Mouse (Mus musculus): ENCODE measurements around the gene Cck.

The Cck gene

DNA sequence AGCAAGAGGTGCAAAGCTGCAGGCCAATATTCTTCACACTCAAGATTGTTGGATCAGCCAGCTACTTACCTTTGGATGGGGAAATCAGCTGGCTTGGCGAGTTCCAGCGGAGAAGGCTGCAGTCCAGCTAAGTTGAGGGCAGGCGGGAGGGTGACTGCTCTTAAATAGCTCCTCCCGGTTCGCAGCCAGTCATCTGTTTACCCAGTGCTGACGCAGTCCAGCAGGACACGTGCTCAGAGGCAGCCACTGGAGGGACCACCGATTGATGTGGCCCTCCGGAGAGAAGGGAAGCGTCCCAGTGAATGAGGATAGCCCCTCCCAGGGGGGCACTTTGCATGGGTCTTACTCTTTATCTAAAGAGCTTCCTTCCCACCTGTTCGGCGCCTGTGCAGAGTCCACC is at the start of gene Cck:
Gene Cck (minus strand): TSS at position 166 of the 400 bp plus-strand sequence.
- peak; percentile 19 for DNase-seq (ENCODE audit: low spot score)

GRCm38 (mm10) chr9:121541530-121541929 is 46.0 kb upstream of the Cck start:
- DNase-seq (ENCODE audit: low spot score), result no peak

GRCm38 (mm10) chr9:121532626-121533025 is 37.1 kb upstream of the Cck start:
- DNase-seq (ENCODE audit: low spot score), result no peak

- no peak for DNase-seq (ENCODE audit: low spot score)
These were observed 33.3 kb upstream of the Cck start for GRCm38 (mm10) chr9:121528605-121529357.

- no peak for DNase-seq (ENCODE audit: low spot score)
These were observed 30.7 kb upstream of the Cck start for GRCm38 (mm10) chr9:121526171-121526570.

- no peak for DNase-seq (ENCODE audit: low spot score)
These were observed 24.6 kb upstream of the Cck start for GRCm38 (mm10) chr9:121520047-121520446.

DNA sequence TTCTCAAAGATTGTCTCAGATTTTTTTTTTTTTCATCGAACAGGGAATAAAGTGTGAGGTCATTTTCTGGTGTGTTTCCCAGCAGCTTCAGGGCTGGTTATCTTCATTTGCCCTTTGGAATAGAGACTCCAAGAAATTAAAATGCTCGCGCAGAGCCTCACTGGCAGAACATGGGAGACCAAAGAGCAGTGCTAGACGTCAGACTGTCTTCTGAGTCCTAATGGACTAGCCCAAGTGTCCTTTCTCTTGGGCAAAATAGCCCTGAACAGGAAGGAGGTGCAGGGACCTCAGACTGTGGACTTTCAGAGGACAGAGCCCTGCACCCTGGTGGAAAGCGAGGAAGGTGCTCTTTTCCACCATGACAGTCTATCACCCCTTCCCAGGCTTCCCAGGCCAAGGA is 19.0 kb upstream of the Cck start:
- no peak for DNase-seq (ENCODE audit: low spot score)

DNA sequence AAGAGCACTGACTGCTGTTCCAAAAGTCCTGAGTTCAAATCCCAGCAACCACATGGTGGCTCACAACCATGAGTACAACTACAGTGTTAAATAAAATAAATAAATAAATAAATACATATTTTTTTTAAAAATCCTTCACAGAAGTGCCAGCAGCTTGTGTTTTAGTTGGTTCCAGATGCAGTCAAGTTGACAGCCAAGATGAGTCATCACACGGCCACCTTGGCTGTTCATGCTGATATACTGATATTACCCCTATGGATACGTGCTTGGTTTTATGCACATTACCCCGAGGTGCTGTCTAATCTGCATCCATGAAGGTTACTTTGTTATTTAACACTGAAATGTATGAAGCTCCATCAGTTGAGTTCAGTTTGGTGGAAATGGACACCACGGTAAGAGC is 16.4 kb upstream of the Cck start:
- DNase-seq (ENCODE audit: low spot score), result no peak

DNA sequence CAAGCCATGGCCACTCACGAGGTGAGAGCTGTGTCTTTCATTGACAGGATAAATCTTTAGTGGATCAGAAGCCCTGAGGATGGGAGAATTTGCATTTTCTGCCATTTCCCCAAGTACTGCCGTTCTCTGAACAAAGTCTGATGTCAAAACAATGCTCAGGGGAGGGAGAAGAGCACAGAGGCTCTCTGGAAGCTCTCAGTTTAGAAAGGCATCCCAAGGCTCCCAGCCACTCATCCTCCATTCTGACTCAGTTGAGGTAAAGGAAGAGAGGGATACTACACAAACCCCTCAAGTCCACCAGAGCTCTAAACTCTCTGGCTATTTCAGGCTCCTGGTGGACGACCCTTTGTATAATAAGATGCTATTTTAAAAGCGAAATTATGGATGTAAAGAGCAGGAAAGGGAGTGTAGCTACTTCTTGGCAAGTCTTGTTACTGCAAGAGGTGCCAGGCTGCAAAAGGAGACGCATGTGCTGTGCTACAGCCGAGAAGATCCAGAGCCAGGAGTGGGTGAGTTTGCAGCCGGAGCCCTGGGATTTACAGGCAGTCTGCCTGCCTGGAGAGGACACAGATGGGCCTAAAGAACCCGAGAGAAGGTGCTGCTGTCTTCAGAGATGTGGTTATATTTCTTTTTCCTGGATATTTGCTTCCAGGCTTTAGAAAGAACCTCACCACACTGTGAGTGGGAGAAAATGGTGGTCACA is 11.1 kb upstream of the Cck start:
- no peak for DNase-seq (ENCODE audit: low spot score)

- no peak for DNase-seq (ENCODE audit: low spot score)
These were observed 9.9 kb upstream of the Cck start for GRCm38 (mm10) chr9:121505346-121505745.

DNA sequence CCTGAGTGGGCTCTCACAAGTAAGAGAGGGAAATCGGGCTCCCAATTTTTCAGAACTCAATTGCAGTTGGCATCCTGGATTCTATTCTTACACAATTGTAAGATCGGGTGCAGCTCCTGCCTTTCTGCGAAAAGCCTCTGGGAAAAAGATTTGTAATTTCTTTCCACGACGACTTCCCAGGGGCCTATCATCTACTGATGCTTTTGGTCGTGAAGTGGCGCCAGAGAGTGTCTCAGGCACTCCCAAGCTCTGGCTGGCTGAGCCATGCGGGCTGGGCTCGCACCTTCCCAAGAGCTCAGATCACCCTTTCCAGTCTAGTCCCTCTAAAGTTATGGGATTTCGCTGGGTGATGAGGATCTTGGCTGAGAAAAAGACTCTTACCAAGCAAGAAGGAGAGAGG is 608 bp upstream of the Cck start:
- DNase-seq (ENCODE audit: low spot score), result no peak

- DNase-seq (ENCODE audit: low spot score), result no peak
These were observed 1.3 kb downstream of the Cck start for GRCm38 (mm10) chr9:121494006-121494767.

DNA sequence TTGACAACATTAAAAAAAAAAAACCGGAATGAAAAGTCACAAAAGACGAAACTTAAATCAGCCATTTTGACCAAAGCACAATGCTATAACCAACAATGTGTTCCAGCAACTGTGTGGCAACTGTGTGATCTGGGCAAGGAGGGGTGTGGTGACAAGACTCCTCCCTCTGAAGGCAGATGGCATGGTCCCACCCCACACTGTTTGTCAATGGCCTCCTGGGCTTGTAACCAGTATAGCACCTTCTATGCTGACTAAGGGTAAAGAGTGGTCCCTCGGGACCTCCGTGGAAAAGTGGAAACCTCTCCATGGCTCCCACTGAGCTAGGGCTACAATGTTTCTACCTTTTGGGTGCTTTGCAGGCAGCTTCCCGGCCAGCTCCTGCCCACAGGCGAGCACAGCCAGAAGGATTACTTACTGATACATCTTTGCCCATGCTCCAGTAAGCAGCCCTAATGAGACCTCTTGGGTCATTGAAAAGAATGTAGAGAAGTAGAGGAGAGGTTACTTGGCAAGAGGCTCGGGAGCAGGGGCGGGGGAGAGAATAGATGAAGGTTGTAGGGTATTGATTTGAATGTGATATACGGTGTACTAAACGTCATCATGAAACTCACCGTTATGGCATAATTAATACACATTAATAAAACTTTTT is 3.8 kb downstream of the Cck start:
- no peak for DNase-seq (ENCODE audit: low spot score)

DNA sequence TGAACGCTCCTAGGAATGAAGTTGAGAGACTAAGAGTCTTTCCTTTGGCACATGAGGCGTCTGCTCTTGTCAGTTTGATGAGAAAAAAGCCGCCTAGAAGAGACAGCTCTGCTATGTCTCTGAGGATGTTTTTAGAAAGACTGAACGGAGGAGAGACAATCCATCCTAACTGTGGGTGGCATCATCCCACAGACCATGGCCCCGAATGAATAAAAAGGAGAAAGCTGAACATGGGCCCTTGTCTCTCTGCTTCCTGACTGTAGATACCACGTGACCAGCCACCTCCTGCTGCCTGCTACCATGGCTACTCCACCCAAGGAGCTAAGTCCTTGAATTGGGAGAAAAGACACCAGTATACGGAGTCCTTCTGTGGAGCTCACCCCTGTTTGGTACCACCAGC is 8.3 kb downstream of the Cck start:
- DNase-seq (ENCODE audit: low spot score), result no peak

DNA sequence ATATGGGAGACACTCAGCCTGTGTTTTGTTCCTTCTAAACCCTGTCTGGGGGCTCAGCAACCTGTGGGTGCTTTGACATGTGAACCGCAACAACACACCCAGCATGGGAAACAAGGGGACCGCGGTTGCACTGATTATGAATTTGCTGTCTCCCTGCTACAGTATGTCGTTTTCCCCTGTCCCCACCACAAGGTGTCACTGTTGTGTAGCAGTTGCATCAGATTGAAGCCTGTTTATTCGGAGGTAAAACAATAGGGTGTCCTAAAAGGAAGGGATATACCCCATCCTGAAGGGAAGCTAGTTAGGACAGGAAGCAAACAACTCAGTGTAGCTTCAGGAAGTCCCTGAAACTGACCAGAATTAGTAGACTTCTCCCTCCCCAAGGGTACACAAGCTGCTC is 16.0 kb downstream of the Cck start:
- DNase-seq (ENCODE audit: low spot score), result peak; percentile 39

DNA sequence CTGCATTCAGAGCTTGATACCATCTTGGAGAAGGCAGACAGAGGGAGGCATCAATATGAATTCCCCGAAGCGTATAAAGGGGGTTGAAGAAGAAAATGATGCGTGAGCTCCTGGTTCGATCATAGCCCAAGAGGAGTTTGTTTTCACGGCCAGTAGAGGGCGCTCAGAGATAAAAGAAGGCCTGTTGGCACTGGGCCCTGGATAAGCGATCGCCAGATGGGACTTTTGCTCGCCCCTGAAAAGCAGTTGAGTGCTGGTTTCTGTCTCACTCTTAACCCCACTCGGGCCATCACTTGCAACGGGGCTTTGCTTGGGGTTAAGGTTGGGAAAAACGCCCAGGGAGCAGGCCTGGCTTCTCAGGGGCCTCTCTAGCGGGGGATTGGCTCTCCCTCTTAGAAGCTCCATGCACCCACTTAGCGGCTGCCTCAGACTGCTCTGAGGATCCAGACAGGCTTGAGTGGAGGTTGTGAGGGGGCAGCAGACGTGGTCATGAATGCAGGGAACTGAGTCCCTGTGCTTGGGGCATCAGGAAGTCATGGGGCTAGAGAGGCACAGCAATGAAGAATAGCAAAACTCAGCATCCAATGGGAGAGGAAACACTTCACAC is 18.1 kb downstream of the Cck start:
- DNase-seq (ENCODE audit: low spot score), result peak; percentile 57

DNA sequence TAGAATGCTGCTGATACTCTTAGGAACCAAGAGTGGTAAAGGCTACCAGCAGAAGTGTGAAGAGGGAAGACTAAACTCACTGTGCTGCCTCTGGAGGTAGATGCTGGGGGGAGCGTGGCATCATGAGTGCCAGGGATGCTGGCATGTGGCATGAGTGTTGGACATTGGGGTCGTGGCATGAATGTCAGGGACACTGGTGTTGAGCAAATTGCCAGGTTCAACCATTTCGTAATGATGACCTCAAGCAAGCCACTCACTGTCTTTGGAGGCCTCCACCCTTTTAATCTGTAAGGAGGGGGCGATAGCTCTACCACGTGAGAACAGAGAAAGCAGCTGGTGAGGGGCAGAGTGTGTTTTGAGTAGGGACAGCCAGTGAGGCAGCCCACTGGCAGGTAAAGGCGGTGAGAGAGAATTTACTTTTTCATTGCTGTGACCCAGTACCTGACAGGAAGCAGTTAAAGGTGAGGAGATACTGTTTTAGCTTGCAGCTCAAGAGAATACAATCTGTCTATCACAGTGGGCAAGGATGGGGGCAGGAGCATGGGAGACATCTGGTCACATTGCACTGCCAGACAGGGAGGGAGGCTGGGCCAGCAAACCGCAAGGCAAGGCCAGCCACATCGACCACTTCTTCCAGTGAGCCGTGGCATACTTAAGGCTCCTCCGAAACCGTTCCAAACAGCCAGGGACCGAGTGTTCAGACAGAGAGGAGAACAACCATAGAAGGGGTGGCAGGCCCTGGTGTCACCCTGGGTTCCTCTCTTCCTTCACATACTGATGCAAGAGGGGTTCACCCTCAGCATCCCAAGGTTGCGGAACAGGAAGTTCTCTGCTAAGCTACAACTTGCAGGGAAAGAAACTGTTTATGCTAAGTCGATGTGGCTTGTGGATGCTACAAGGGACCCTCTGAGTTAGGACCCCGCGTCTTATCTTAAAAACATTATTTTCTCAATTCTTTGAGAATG is 19.7 kb downstream of the Cck start:
- no peak for DNase-seq (ENCODE audit: low spot score)

GRCm38 (mm10) chr9:121474771-121475170 is 20.7 kb downstream of the Cck start:
- no peak for DNase-seq (ENCODE audit: low spot score)

- DNase-seq (ENCODE audit: low spot score), result no peak
These were observed 25.8 kb downstream of the Cck start for GRCm38 (mm10) chr9:121469711-121470110.

DNA sequence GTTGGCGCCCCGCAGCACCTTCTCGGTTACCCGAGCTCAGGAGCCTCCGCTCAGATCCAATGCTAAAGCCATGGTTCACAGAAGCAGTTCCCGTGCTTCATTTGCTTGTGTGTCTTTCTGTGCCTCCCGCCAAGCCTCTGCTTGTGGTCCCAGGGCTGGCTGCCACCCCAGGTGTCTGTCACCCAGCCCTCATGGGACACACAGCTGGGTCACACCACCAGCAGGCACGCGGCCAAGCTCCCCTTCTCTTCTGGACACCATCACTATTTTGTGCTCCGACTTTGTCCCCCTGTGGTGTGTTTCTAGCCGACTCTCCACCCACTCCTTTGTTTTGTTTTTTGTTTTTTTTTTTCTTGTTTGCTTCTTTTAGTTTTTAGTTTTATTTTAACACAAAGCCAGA is 28.0 kb downstream of the Cck start:
- no peak for DNase-seq (ENCODE audit: low spot score)

- no peak for DNase-seq (ENCODE audit: low spot score)
These were observed 35.0 kb downstream of the Cck start for GRCm38 (mm10) chr9:121460527-121460926.
